Mouse (Mus musculus): ENCODE results near the gene Gm44965. TPM values are rescaled to one million over a fixed set of nuclear protein-coding genes. Genes with fewer than 3 reads are reported as not detected.

The Gm44965 gene
- total and polyA plus RNA-seq, 2 experiments from 2014 or later: not detected

- no peak for TF ChIP-seq CTCF (IDR thresholded peaks at IDR 0.05; ENCODE audit: low read depth)
- 82% methylated on average over 8 of the region's 8 CpGs for WGBS
- ATAC-seq (no peak), DNase-seq (no peak)
- Histone ChIP-seq H3K27me3 (ENCODE audit: insufficient read depth, low read length) (no peaks in the 10 kb centered on the region), H3K4me1 (ENCODE audit: insufficient read depth) (peaks cover 6% of the 10 kb centered on the region), H3K4me2 (ENCODE audit: low read depth) (no peak overlapping the region), H3K4me3 (ENCODE audit: low read depth, low read length) (no peak overlapping the region), H3K36me3 (ENCODE audit: insufficient read depth) (0 out of 2 replicates have a peak, but pooled peaks cover 6% of the 10 kb centered on the region), H3K9me3 (ENCODE audit: low read length) (no peaks in the 10 kb centered on the region), H3K9ac (no peak overlapping the region), H3K27ac (ENCODE audit: low read depth, low read length) (no peak overlapping the region)
Observed at GRCm38 (mm10) chr6:48630831-48631230, 37.1 kb downstream of the Gm44965 start.

GRCm38 (mm10) chr6:48635105-48635504, 41.4 kb downstream of the Gm44965 start:
- no peak for ATAC-seq
- Histone ChIP-seq H3K27me3 (ENCODE audit: insufficient read depth, low read length) (no peaks in the 10 kb centered on the region), H3K4me1 (ENCODE audit: insufficient read depth) (no peaks in the 10 kb centered on the region), H3K27ac (ENCODE audit: low read depth, low read length) (no peak overlapping the region), H3K4me2 (ENCODE audit: low read depth) (no peak overlapping the region), H3K4me3 (ENCODE audit: low read depth, low read length) (no peak overlapping the region), H3K9ac (no peak overlapping the region), H3K9me3 (ENCODE audit: low read length) (no peaks in the 10 kb centered on the region), H3K36me3 (ENCODE audit: insufficient read depth) (0 out of 2 replicates have a peak, but pooled peaks cover 6% of the 10 kb centered on the region)
- DNase-seq: no peak
- WGBS: 93% methylated on average over 2 of the region's 2 CpGs
- no peak for TF ChIP-seq CTCF (IDR thresholded peaks at IDR 0.05; ENCODE audit: low read depth)

GRCm38 (mm10) chr6:48636515-48636914, 42.8 kb downstream of the Gm44965 start:
- DNase-seq (no peak), ATAC-seq (no peak)
- Histone ChIP-seq H3K4me1 (ENCODE audit: insufficient read depth) (no peaks in the 10 kb centered on the region), H3K4me3 (ENCODE audit: low read depth, low read length) (no peak overlapping the region), H3K27me3 (ENCODE audit: insufficient read depth, low read length) (no peaks in the 10 kb centered on the region), H3K36me3 (ENCODE audit: insufficient read depth) (0 out of 2 replicates have a peak, but pooled peaks cover 4% of the 10 kb centered on the region), H3K27ac (ENCODE audit: low read depth, low read length) (no peak overlapping the region), H3K4me2 (ENCODE audit: low read depth) (no peak overlapping the region), H3K9ac (no peak overlapping the region), H3K9me3 (ENCODE audit: low read length) (no peaks in the 10 kb centered on the region)
- TF ChIP-seq CTCF (IDR thresholded peaks at IDR 0.05; ENCODE audit: low read depth): no peak
- 46% methylated on average over 6 of the region's 6 CpGs for WGBS

GRCm38 (mm10) chr6:48637811-48638500, 44.2 kb downstream of the Gm44965 start:
- no peak overlapping the region for H3K4me3 ChIP-seq (ENCODE audit: low read depth, low read length)
- 72% methylated on average over 6 of the region's 6 CpGs for WGBS
- H3K9ac ChIP-seq: no peak overlapping the region
- H3K27me3 ChIP-seq (ENCODE audit: insufficient read depth, low read length): no peaks in the 10 kb centered on the region
- no peaks in the 10 kb centered on the region for H3K4me1 ChIP-seq (ENCODE audit: insufficient read depth)
- no peaks in the 10 kb centered on the region for H3K36me3 ChIP-seq (ENCODE audit: insufficient read depth)
- H3K27ac ChIP-seq (ENCODE audit: low read depth, low read length): no peak overlapping the region
- TF ChIP-seq CTCF (IDR thresholded peaks at IDR 0.05; ENCODE audit: low read depth): no peak
- no peak overlapping the region for H3K4me2 ChIP-seq (ENCODE audit: low read depth)
- no peaks in the 10 kb centered on the region for H3K9me3 ChIP-seq (ENCODE audit: low read length)
- DNase-seq: no peak
- ATAC-seq: no peak

- no peak for TF ChIP-seq CTCF (IDR thresholded peaks at IDR 0.05; ENCODE audit: low read depth)
- DNase-seq (no peak), ATAC-seq (no peak)
- H3K4me1 ChIP-seq (ENCODE audit: insufficient read depth): no peaks in the 10 kb centered on the region
- no peak overlapping the region for H3K9ac ChIP-seq
- H3K27ac ChIP-seq (ENCODE audit: low read depth, low read length): no peak overlapping the region
- no peaks in the 10 kb centered on the region for H3K36me3 ChIP-seq (ENCODE audit: insufficient read depth)
- whole genome bisulfite sequencing: 60% methylated on average over 2 of the region's 2 CpGs
- H3K27me3 ChIP-seq (ENCODE audit: insufficient read depth, low read length): no peaks in the 10 kb centered on the region
- no peak overlapping the region for H3K4me2 ChIP-seq (ENCODE audit: low read depth)
- no peaks in the 10 kb centered on the region for H3K9me3 ChIP-seq (ENCODE audit: low read length)
- H3K4me3 ChIP-seq (ENCODE audit: low read depth, low read length): no peak overlapping the region
Observed at GRCm38 (mm10) chr6:48638553-48638952, 44.8 kb downstream of the Gm44965 start.

GRCm38 (mm10) chr6:48641391-48641790, 47.6 kb downstream of the Gm44965 start:
- no peak for ATAC-seq
- no peak overlapping the region for H3K9ac ChIP-seq
- TF ChIP-seq CTCF (IDR thresholded peaks at IDR 0.05; ENCODE audit: low read depth): no peak
- no peaks in the 10 kb centered on the region for H3K27me3 ChIP-seq (ENCODE audit: insufficient read depth, low read length)
- no peaks in the 10 kb centered on the region for H3K4me1 ChIP-seq (ENCODE audit: insufficient read depth)
- no peaks in the 10 kb centered on the region for H3K9me3 ChIP-seq (ENCODE audit: low read length)
- H3K4me3 ChIP-seq (ENCODE audit: low read depth, low read length): no peak overlapping the region
- no peaks in the 10 kb centered on the region for H3K36me3 ChIP-seq (ENCODE audit: insufficient read depth)
- H3K27ac ChIP-seq (ENCODE audit: low read depth, low read length): no peak overlapping the region
- H3K4me2 ChIP-seq (ENCODE audit: low read depth): no peak overlapping the region
- no peak for DNase-seq
- WGBS: 77% methylated on average over 6 of the region's 6 CpGs

GRCm38 (mm10) chr6:48642764-48643292, 49.1 kb downstream of the Gm44965 start:
- ATAC-seq (peak; percentile 61), DNase-seq (peak; percentile 83)
- H3K36me3 ChIP-seq (ENCODE audit: insufficient read depth): no peaks in the 10 kb centered on the region
- H3K4me2 ChIP-seq (ENCODE audit: low read depth): no peak overlapping the region
- H3K27ac ChIP-seq (ENCODE audit: low read depth, low read length): no peak overlapping the region
- peak; percentile 74 for TF ChIP-seq CTCF (IDR thresholded peaks at IDR 0.05; ENCODE audit: low read depth)
- H3K9me3 ChIP-seq (ENCODE audit: low read length): no peaks in the 10 kb centered on the region
- no peak overlapping the region for H3K9ac ChIP-seq
- no peaks in the 10 kb centered on the region for H3K4me1 ChIP-seq (ENCODE audit: insufficient read depth)
- 19% methylated on average over 4 of the region's 4 CpGs for WGBS
- H3K4me3 ChIP-seq (ENCODE audit: low read depth, low read length): no peak overlapping the region
- no peaks in the 10 kb centered on the region for H3K27me3 ChIP-seq (ENCODE audit: insufficient read depth, low read length)

Data from forebrain, postnatal 0 days (tissue).